Mouse (Mus musculus) stomach, embryonic 16.5 days (tissue): ENCODE measurements around the gene Hoxa4. TPM values are rescaled to one million over a fixed set of nuclear protein-coding genes. Genes with fewer than 3 reads are reported as not detected.

Source experiments
- ATAC-seq: fragments of 200-750 bp; cut with Nextera tagmentation; 2 replicates; pipeline ENCODE4 v1.8.0; 2017; ENCODE audit warnings: moderate number of reproducible peaks, moderate TSS enrichment; ENCODE audit not compliant: insufficient read depth, low FRiP score
- H3K27ac ChIP-seq: fragments of 300-500 bp; sonication (generic); 2 replicates; pipeline ENCODE4 v1.5.1; 2014; ENCODE audit warnings: low read length
- H3K27me3 ChIP-seq: fragments of 300-500 bp; sonication (generic); 2 replicates; pipeline ENCODE4 v1.6.1; 2014; ENCODE audit warnings: low read length, control low read depth, mixed read lengths; ENCODE audit not compliant: control insufficient read depth, insufficient read depth
- H3K36me3 ChIP-seq: fragments of 300-500 bp; sonication (generic); 2 replicates; pipeline ENCODE4 v1.6.1; 2014; ENCODE audit warnings: low read length; ENCODE audit not compliant: control insufficient read depth, insufficient read depth
- H3K4me1 ChIP-seq: fragments of 300-500 bp; sonication (generic); 2 replicates; pipeline ENCODE4 v1.6.1; 2014; ENCODE audit warnings: low read length, control low read depth, mixed read lengths; ENCODE audit not compliant: control insufficient read depth, insufficient read depth
- H3K4me2 ChIP-seq: fragments of 300-500 bp; sonication (generic); 2 replicates; pipeline ENCODE4 v1.6.1; 2014; ENCODE audit warnings: low read depth, low read length, mixed read lengths
- H3K4me3 ChIP-seq: fragments of 300-500 bp; sonication (generic); replicated peaks from 2 replicates; pipeline ENCODE4 v1.5.1; 2014; ENCODE audit warnings: mild to moderate bottlenecking, low read length
- H3K9ac ChIP-seq: fragments of 300-500 bp; sonication (generic); 2 replicates; pipeline ENCODE4 v1.6.1; 2014; ENCODE audit warnings: low read length
- H3K9me3 ChIP-seq: fragments of 300-500 bp; sonication (generic); replicated peaks from 2 replicates; pipeline ENCODE4 v1.6.1; 2016; ENCODE audit warnings: low read length, control low read depth; ENCODE audit not compliant: control insufficient read depth
- WGBS: fragments of 180-500 bp; shearing (Covaris S2); extraction: QIAGEN DNeasy Blood & Tissue Kit; methylation state at CpG from one replicate; pipeline ENCODE4 v1.1.7; 2014; 5-methylcytosine and 5-hydroxymethylcytosine counted together
- microRNA counts: library from miRNA; unstranded; fragments of <30 nt; microRNA quantifications from one replicate; lab custom pipeline; 2016
- microRNA-seq: library from miRNA; unstranded; fragments of <30 nt; microRNA quantifications from one replicate; pipeline ENCODE4, GENCODE M21; 2016
- polyA plus RNA-seq: library from polyadenylated mRNA; unstranded; fragments of >200 nt; fragmentation: Nextera tagmentation; extraction: Ambion mirVana; gene quantifications from 2 replicates; pipeline ENCODE4 v1.2.1, GENCODE M21; 2015

Hoxa4 gene
- polyA plus RNA-seq, 1 experiment from 2014 or later, result 2.8 TPM

DNA sequence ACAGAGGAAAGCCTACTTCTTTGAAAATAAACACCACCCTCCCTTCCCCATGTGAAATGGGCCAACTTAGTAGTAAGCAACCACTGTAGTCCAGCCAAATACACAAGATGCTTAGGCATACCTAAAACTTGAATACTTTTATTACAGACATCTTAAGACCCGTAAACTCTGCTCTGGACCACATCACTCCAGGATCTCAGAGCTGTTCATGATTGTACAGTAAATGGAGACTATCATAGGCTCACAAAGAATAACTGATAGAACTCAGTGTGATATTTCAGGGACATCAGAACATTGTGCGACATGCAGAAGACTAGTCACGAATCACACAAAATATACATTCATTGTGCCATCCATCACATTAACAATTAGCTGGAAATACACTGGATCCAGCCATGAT lies 36.1 kb downstream of the Hoxa4 start:
- Histone ChIP-seq H3K4me2 (no peak overlapping the region), H3K27me3 (peaks cover 17% of the 10 kb centered on the region), H3K36me3 (no peaks in the 10 kb centered on the region), H3K9me3 (no peaks in the 10 kb centered on the region), H3K27ac (no peak overlapping the region), H3K9ac (no peak overlapping the region), H3K4me1 (peaks cover 19% of the 10 kb centered on the region), H3K4me3 (no peak overlapping the region)
- ATAC-seq, result no peak
- 74% methylated on average over 3 of the region's 3 CpGs for WGBS

DNA sequence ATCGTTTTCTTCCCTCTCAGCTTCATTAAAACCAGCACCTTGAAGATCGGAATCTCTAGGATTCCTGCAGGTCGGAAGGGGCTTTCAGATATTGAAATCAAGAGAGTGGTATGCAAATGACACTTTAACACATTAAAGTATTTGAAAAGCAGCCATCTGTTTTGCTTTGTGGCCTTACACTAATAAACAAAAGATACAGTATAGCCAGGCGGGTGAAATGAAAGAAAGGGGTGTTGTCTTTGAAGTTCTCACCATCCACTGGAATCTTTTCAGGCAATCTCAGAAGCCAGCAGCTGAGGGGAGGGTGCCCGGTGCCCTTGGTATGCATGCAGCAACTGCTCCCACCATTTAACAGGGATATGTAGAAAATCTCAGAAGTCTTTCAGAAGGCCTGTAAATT lies 37.5 kb downstream of the Hoxa4 start:
- H3K9ac ChIP-seq, result no peak overlapping the region
- H3K9me3 ChIP-seq, result no peaks in the 10 kb centered on the region
- no peak overlapping the region for H3K27ac ChIP-seq
- no peak overlapping the region for H3K4me2 ChIP-seq
- peaks cover 6% of the 10 kb centered on the region for H3K4me1 ChIP-seq
- H3K4me3 ChIP-seq, result no peak overlapping the region
- ATAC-seq, result no peak
- WGBS, result 63% methylated on average over 5 of the region's 5 CpGs
- H3K27me3 ChIP-seq, result peaks cover 20% of the 10 kb centered on the region
- H3K36me3 ChIP-seq, result no peaks in the 10 kb centered on the region

DNA sequence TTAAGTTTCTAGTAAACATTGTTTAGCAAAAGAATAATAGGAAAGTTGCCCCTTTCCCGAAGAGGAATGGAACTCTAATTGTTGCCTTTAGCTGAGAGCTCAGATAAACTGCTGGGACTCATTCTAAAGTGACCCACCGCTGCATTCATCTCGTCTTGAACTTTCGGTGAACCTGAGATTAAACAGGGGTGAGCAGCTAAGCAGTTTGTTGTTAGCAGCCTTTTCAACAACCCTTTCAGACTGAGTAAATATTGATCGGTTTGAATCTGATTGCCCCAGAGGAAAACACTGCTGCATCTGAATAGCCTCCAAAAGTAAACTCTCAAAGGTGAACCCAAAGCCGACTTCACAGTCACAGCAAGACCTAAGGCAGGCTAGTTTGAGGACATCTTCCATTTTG lies 38.3 kb downstream of the Hoxa4 start:
- H3K27me3 ChIP-seq, result peaks cover 20% of the 10 kb centered on the region
- H3K9ac ChIP-seq, result no peak overlapping the region
- 24% methylated on average over 6 of the region's 6 CpGs for WGBS
- H3K27ac ChIP-seq, result no peak overlapping the region
- H3K4me2 ChIP-seq, result no peak overlapping the region
- H3K4me1 ChIP-seq, result peaks cover 4% of the 10 kb centered on the region
- H3K4me3 ChIP-seq, result no peak overlapping the region
- H3K9me3 ChIP-seq, result no peaks in the 10 kb centered on the region
- no peak for ATAC-seq
- no peaks in the 10 kb centered on the region for H3K36me3 ChIP-seq

DNA sequence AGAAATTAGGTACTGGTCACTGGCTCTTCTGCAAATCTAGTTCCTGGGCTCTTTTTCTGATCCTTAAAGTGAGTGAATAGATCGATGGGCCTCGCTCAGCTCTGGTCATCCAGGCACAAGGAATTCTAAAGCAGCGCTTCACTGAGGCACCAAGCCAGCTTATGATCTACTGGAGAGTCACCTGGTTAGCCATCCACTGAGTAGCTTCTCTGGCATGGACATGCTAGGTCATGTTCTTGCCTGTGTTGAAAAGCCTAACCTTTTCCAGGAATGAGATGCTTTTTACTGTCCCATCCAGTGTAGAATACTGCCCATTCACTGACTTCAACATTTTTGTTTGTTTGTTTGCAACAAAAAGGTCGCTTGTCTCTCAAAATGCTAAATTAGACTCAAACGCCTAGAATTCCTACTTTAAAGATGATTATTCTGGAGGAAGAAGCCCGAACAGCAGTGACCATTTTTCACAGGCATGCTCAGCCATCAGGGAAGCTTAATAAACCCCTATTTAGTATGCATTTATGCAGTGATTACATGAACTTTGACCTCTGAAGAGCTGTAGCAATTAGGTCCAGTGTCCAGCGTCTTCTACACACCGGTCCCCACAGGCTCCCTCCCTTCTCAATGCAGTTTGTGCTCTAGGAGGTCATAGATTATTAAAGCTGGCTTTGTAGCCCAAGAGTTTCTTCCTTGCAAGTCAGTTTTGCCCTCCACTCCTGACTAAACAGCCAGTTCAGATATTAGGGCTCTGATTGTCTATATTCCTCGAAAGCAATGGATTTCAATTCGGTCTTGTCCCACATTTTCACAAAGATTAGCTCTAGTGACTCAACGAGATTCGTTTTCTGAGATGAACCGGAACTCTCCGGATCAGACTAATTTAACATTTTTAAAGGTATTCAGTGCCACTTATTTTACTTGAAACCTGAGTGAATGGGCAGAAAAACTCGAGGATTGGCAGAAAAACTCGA lies 39.0 kb downstream of the Hoxa4 start:
- Histone ChIP-seq H3K9ac (0 out of 2 replicates have a peak overlapping the region, but pooled peaks have one; percentile 24), H3K4me3 (no peak overlapping the region), H3K36me3 (no peaks in the 10 kb centered on the region), H3K27me3 (peaks cover 20% of the 10 kb centered on the region), H3K9me3 (no peaks in the 10 kb centered on the region), H3K27ac (no peak overlapping the region), H3K4me2 (no peak overlapping the region), H3K4me1 (peaks cover 4% of the 10 kb centered on the region)
- ATAC-seq, result no peak
- 46% methylated on average over 16 of the region's 16 CpGs for WGBS

DNA sequence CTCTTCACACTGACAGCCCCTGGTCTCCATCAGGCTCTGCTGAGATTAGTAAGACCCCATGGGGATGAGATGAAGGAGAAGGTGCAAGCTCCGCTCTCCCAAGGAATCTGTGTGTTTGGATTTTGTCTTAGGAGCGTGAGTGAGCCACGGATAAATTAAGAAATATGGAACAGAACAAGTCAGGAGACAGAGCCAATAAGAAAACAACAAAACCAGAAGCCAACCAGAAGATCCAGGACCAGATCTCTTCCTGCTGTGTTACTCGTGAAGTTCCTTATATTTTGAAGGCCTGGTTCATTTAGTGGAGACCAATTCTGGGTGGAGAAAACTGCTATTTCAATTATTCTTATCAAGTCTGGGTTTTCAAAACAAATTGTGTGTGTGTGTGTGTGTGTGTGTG lies 40.0 kb downstream of the Hoxa4 start:
- Histone ChIP-seq H3K27ac (no peak overlapping the region), H3K4me1 (peaks cover 4% of the 10 kb centered on the region), H3K36me3 (no peaks in the 10 kb centered on the region), H3K4me3 (no peak overlapping the region), H3K4me2 (no peak overlapping the region), H3K9me3 (no peaks in the 10 kb centered on the region), H3K27me3 (peaks cover 20% of the 10 kb centered on the region), H3K9ac (no peak overlapping the region)
- ATAC-seq, result no peak
- 43% methylated on average over 4 of the region's 4 CpGs for WGBS

DNA sequence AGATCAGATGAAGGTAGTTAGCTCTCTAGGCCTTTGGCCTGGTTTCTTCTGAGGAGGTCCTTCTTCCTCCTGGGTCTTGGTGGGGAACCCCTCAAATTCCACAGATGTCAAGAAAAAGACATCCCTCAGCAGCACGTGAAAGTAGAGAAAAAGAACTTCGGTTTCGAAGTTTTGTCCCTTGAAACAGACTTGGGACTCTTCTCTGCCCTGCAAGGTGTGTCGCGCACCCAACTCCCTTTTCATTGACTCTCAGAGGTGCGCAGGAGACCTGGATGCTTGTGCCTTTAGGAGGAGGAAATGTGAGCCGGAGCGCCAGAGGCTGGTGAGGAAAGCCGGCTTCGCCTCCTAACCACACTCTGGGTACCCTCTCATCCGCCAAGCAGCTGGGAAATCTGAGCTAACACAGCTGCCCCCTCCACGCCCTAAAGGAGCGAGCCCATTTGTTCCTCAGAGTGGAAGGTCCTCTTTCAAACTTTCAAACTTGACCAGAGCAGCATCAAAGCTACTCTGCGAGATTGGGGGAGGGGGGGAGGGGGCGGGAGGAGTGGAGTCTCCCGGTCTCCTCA lies 41.1 kb downstream of the Hoxa4 start:
- peaks cover 17% of the 10 kb centered on the region for H3K27me3 ChIP-seq
- peak overlapping the region; percentile 36 for H3K4me2 ChIP-seq
- H3K27ac ChIP-seq, result no peak overlapping the region
- H3K9me3 ChIP-seq, result no peaks in the 10 kb centered on the region
- no peak overlapping the region for H3K4me3 ChIP-seq
- 17% methylated on average over 16 of the region's 16 CpGs for WGBS
- peaks cover 4% of the 10 kb centered on the region for H3K4me1 ChIP-seq
- H3K9ac ChIP-seq, result no peak overlapping the region
- no peak for ATAC-seq
- H3K36me3 ChIP-seq, result no peaks in the 10 kb centered on the region

MicroRNAs encoded within 50 kb of the gene (microRNA counts, 519-probe panel; counts per million panel counts)
- 2,008 counts per million, percentile 39 among the panel's probes with 10 or more counts for microRNA mmu-miR-196b (lab: Ali Mortazavi, UCI)

Small RNA genes within 50 kb of the gene (microRNA-seq; reads per million reads assigned to microRNA genes)
- 689 reads per million, percentile 73 among the genes with 10 or more reads in this experiment for gene Mir196b

Other genes with a start within 250 kb of the Hoxa4 start
- gene Skap2, start 179.2 kb downstream of the Hoxa4 start, polyA plus RNA-seq, result 42.0 and 44.6 TPM in 2 replicates
- 1.4 and 1.5 TPM in 2 replicates for gene Hoxa1, start 33.4 kb downstream of the Hoxa4 start, polyA plus RNA-seq
- 7.4 and 8.5 TPM in 2 replicates for gene Hoxa2, start 26.9 kb downstream of the Hoxa4 start, polyA plus RNA-seq
- gene 5730596B20Rik, start 14.3 kb downstream of the Hoxa4 start, polyA plus RNA-seq, result 2.1 and 2.6 TPM in 2 replicates
- gene Hoxa5, start 12.8 kb upstream of the Hoxa4 start, polyA plus RNA-seq, result 8.8 and 11.0 TPM in 2 replicates
- gene Hoxa6, start 17.0 kb upstream of the Hoxa4 start, polyA plus RNA-seq, result 1.3 and 1.4 TPM in 2 replicates
- gene Hoxa3, start 21.6 kb upstream of the Hoxa4 start, polyA plus RNA-seq, result 6.0 and 7.4 TPM in 2 replicates
- not detected in 2 replicates for gene Gm28308, start 21.6 kb upstream of the Hoxa4 start, polyA plus RNA-seq
- gene Hoxa7, start 30.1 kb upstream of the Hoxa4 start, polyA plus RNA-seq, result 10.8 and 12.3 TPM in 2 replicates
- 0.50 and 1.2 TPM in 2 replicates for gene Hoxa9, start 39.3 kb upstream of the Hoxa4 start, polyA plus RNA-seq
- 0.18 and 2.8 TPM in 2 replicates for gene Hoxa10, start 49.1 kb upstream of the Hoxa4 start, polyA plus RNA-seq
- gene Hoxa11, start 54.1 kb upstream of the Hoxa4 start, polyA plus RNA-seq, result 0.45 TPM in 1 of 2 replicates, not detected in the other
- gene Hoxa13, start 69.1 kb upstream of the Hoxa4 start, polyA plus RNA-seq, result 0.12 TPM in 1 of 2 replicates, not detected in the other
- not detected in 2 replicates for gene Evx1, start 121.7 kb upstream of the Hoxa4 start, polyA plus RNA-seq